Mouse (Mus musculus) ES-E14 (cell line): ENCODE results near the gene Vps52. TPM values are rescaled to one million over a fixed set of nuclear protein-coding genes. Genes with fewer than 3 reads are reported as not detected.
A peak's percentile ranks its signal among the peaks of the same experiment; 100 is the strongest.

Source experiments
- DNase-seq: peaks from one replicate; pipeline ENCODE4 v3.0.0-alpha.2; 2013; ENCODE audit warnings: low read depth, low spot score
- H3K27ac ChIP-seq: 2 replicates; pipeline ENCODE4 v1.5.1; 2012; ENCODE audit warnings: low read depth, mild to moderate bottlenecking, low read length, moderate library complexity, mixed read lengths; ENCODE audit not compliant: poor library complexity, insufficient read depth, severe bottlenecking
- H3K36me3 ChIP-seq: 2 replicates; pipeline ENCODE4 v1.6.1; 2012; ENCODE audit warnings: mild to moderate bottlenecking, low read length, moderate library complexity, mixed read lengths; ENCODE audit not compliant: control insufficient read depth, poor library complexity, insufficient read depth, severe bottlenecking
- H3K4me1 ChIP-seq, 2 experiments: fragments of 150-350 bp in 1 of 2; sonication (generic) in 1 of 2; 2 replicates each; pipeline ENCODE4 v1.6.1; 2012; ENCODE audit warnings: low read length in 2 of 2, mild to moderate bottlenecking in 1 of 2, mixed read lengths in 1 of 2; ENCODE audit not compliant: control insufficient read depth in 2 of 2, insufficient read depth in 2 of 2, poor library complexity in 1 of 2
- H3K4me3 ChIP-seq, 2 experiments: fragments of 150-350 bp in 1 of 2; sonication (generic) in 1 of 2; 2 replicates each; pipeline ENCODE4 v1.5.1; 2012; ENCODE audit warnings: low read length in 2 of 2, low read depth in 1 of 2, mild to moderate bottlenecking in 1 of 2, mixed read lengths in 1 of 2; ENCODE audit not compliant: insufficient read depth in 1 of 2, poor library complexity in 1 of 2, severe bottlenecking in 1 of 2
- H3K9ac ChIP-seq: 2 replicates; pipeline ENCODE4 v1.6.1; 2012; ENCODE audit warnings: low read depth, mild to moderate bottlenecking, low read length, mixed read lengths; ENCODE audit not compliant: poor library complexity, insufficient read depth, severe bottlenecking
- H3K9me3 ChIP-seq: fragments of 150-350 bp; sonication (generic); 2 replicates; pipeline ENCODE4 v1.6.1; 2012; ENCODE audit warnings: low read depth, mild to moderate bottlenecking, low read length; ENCODE audit not compliant: control insufficient read depth, insufficient read depth
- CHD2 ChIP-seq: IDR thresholded peaks from 2 replicates; pipeline ENCODE4 v1.6.1; 2014; ENCODE audit warnings: mild to moderate bottlenecking, low read depth, low read length, inconsistent platforms
- HCFC1 ChIP-seq: IDR thresholded peaks from 2 replicates; pipeline ENCODE4 v1.6.1; 2012; ENCODE audit warnings: low read length, inconsistent platforms, borderline replicate concordance; ENCODE audit not compliant: insufficient read depth
- MAFK ChIP-seq: IDR thresholded peaks from 2 replicates; pipeline ENCODE4 v1.6.1; 2014; ENCODE audit warnings: mild to moderate bottlenecking, low read depth, low read length, inconsistent platforms; ENCODE audit not compliant: insufficient read depth
- ZC3H11A ChIP-seq: IDR thresholded peaks from 2 replicates; pipeline ENCODE4 v1.6.1; 2012; ENCODE audit warnings: low read depth, mild to moderate bottlenecking, inconsistent platforms, low read length, borderline replicate concordance
- ZNF384 ChIP-seq: IDR thresholded peaks from 2 replicates; pipeline ENCODE4 v1.6.1; 2012; ENCODE audit warnings: low read depth, low read length, inconsistent platforms
- in situ Hi-C, 2 experiments: fragments of 600-800 bp; cut with MboI; formaldehyde crosslinking; loops; one replicate each; pipeline ENCODE4 v1.15.1; 2025; ENCODE audit warnings: low sequenced_read_pairs in 2 of 2, inconsistent platforms in 1 of 2; ENCODE audit not compliant: unreplicated experiment in 2 of 2
- total RNA-seq: library from RNA; depleted of rRNA; stranded (reverse); fragments of 300-350 nt; gene quantifications from 2 replicates; pipeline ENCODE4 v1.2.3, GENCODE M21; 2012

Vps52 gene
- total RNA-seq, 1 experiment: 23.2 TPM

DNA sequence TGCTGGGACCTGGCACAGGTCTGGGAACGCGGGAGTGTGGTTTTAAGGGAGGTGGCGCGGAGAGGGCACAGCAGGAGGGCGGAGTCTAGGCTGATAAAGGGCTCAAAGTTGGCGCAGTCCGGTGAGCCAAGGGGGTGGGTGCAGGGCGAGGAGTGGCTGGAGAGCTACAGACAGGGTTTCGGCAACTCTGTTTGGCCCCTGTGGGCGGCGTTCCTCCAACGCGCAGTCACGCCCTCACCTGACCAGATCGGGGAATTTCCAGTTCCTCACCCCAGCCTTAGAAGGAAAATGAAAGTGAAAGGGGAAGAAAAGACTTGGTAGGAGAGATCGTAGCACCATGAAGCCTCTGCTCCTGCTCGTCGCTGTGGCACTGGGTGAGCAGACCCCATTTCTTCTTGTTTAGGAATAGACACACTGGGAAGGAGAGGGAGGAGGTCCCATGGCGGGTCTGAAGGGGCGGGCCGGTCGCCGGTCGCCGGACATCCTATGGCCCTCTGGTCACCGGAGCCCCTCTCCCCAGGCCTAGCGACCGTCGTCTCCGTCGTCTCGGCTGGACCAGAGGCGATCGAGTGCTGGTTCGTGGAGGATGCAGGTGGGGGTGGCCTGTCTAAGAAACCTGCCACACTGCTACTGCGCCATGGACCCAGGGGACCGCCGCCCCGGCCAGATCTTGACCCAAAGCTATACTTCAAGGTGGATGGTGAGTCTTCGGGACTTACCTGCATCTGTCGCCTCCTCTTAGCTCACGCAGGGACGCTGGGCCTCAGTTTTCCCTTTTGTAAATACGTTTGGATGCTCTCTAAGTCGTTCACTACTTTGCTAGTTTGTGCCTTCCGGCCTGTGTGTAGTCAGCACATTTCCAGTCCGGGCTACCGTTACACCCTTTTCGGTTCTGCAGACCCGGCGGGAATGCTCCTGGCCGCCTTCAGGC is 36.0 kb upstream of the Vps52 start:
- H3K9ac ChIP-seq: peak overlapping the region; percentile 60
- peak overlapping the region; percentile 63 to 64 for H3K4me3 ChIP-seq
- in situ Hi-C loops: no loop called here
- H3K36me3 ChIP-seq: peaks cover 12% of the 10 kb centered on the region; the same call in 1 of the 2 replicates
- H3K4me1 ChIP-seq: peaks cover 0 to 25% of the 10 kb centered on the region in 2 experiments; a peak in 2 of 4 replicates
- no peaks in the 10 kb centered on the region for H3K9me3 ChIP-seq
- no peak for DNase-seq
- H3K27ac ChIP-seq: peak overlapping the region; percentile 15; the same call in 1 of the 2 replicates
- TF ChIP-seq CHD2: no peak
- TF ChIP-seq ZC3H11A: no peak
- TF ChIP-seq HCFC1: no peak
- no peak for TF ChIP-seq ZNF384
- no peak for TF ChIP-seq MAFK

GRCm38 (mm10) chr17:33920282-33921097 is 35.1 kb upstream of the Vps52 start:
- Histone ChIP-seq H3K9me3 (no peaks in the 10 kb centered on the region), H3K36me3 (peaks cover 10% of the 10 kb centered on the region; the same call in 1 of the 2 replicates), H3K4me1 (peaks cover 0 to 28% of the 10 kb centered on the region in 2 experiments; a peak in 2 of 4 replicates), H3K9ac (peak overlapping the region; percentile 60), H3K27ac (no peak overlapping the region), H3K4me3 (peak overlapping the region; percentile 63 to 64)
- in situ Hi-C loops: no loop called here
- DNase-seq: peak; percentile 83
- no peak for TF ChIP-seq ZC3H11A
- 0 out of 2 replicates have a peak, but pooled peaks have one; percentile 40 for TF ChIP-seq HCFC1

- H3K36me3 ChIP-seq: peaks cover 15% of the 10 kb centered on the region; the same call in 1 of the 2 replicates
- H3K4me3 ChIP-seq: no peak overlapping the region
- no peak for DNase-seq
- in situ Hi-C loops: no loop called here
- no peak overlapping the region for H3K27ac ChIP-seq
- H3K9me3 ChIP-seq: no peaks in the 10 kb centered on the region
- no peak for TF ChIP-seq ZNF384
- no peak for TF ChIP-seq CHD2
- no peak for TF ChIP-seq ZC3H11A
- TF ChIP-seq MAFK: no peak
- no peak for TF ChIP-seq HCFC1
- no peak overlapping the region for H3K9ac ChIP-seq
- peaks cover 0 to 34% of the 10 kb centered on the region in 2 experiments; a peak in 2 of 4 replicates for H3K4me1 ChIP-seq
Measured at GRCm38 (mm10) chr17:33921361-33921760, 34.3 kb upstream of the Vps52 start.

DNA sequence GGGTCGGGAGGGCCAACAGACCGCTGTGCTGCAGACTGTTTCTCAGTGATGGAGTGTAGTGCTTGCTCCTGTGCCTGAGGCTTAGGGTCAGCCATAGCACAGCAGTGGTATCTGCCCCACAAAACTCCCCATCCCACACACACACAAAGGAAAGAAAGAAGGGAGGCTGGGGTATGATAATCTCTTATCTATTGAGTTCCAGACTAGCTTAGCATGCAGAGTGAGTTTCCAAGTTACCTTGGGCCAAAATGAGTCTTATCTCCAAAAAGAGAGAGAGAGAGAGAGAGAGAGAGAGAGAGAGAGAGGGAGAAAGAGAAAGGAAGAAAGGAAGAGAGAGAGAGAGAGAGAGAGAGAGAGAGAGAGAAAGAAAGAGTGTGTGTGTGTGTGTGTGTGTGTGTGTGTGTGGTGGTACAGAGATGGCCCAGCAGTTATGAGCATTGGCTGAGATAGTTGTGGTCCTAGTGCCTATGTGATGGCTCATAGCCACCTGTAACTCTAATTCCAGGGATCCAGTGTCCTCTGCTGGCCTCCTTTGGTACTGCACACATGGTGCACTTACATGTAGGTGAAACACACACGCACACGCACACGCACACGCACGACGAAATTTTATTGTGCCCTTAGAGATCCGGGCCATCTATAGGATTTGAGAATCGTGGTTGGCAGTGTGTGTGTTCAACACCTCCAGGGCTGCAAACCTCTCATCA is 30.9 kb upstream of the Vps52 start:
- peaks cover 9% of the 10 kb centered on the region; the same call in 1 of the 2 replicates for H3K36me3 ChIP-seq
- no peak overlapping the region; the same call in 1 of the 2 replicates for H3K9ac ChIP-seq
- no peak overlapping the region for H3K27ac ChIP-seq
- H3K9me3 ChIP-seq: no peaks in the 10 kb centered on the region
- no peak for DNase-seq
- peaks cover 0 to 13% of the 10 kb centered on the region in 2 experiments; a peak in 1 of 4 replicates for H3K4me1 ChIP-seq
- peak overlapping the region in 1 of 2 experiments; percentile 28; a peak in 2 of 4 replicates for H3K4me3 ChIP-seq
- TF ChIP-seq CHD2 (no peak), HCFC1 (no peak), MAFK (no peak), ZC3H11A (peak; percentile 33; the same call in 1 of the 2 replicates), ZNF384 (no peak)
- in situ Hi-C loops: no loop called here
